Mouse (Mus musculus): ENCODE measurements around the gene Ormdl2. TPM values are rescaled to one million over a fixed set of nuclear protein-coding genes. Genes with fewer than 3 reads are reported as not detected.

Ormdl2 gene
- 89.0 TPM for polyA plus RNA-seq (2014; fragmentation: Illumina TruSeq; extraction: RNeasy Lipid Tissue Mini Kit (QIAGEN cat#74804); ENCODE audit: low read depth, low replicate concordance)

GRCm38 (mm10) chr10:128821358-128822056, at the start of gene Ormdl2:
Gene Ormdl2, minus strand, starts transcription at chr10:128821645.

GRCm38 (mm10) chr10:128817033-128817432, 4.4 kb downstream of the Ormdl2 start, which contains the start of gene Sarnp:
Gene Sarnp, plus strand, starts transcription at chr10:128817333.

GRCm38 (mm10) chr10:128804271-128805091, 17.0 kb downstream of the Ormdl2 start, which contains the start of gene Tmem198b:
Gene Tmem198b, minus strand, starts transcription at chr10:128804370.

GRCm38 (mm10) chr10:128803771-128804270, 17.6 kb downstream of the Ormdl2 start, which contains the start of gene Dnajc14:
Gene Dnajc14, plus strand, starts transcription at chr10:128804062.

GRCm38 (mm10) chr10:128790398-128791124, 30.9 kb downstream of the Ormdl2 start, which contains the start of gene Mmp19:
Gene Mmp19, plus strand, starts transcription at chr10:128790910.

Other genes with a start within 250 kb of the Ormdl2 start
- 0.55 TPM for gene Erbb3, start 232.0 kb downstream of the Ormdl2 start, polyA plus RNA-seq (2014; fragmentation: Illumina TruSeq; extraction: RNeasy Lipid Tissue Mini Kit (QIAGEN cat#74804); ENCODE audit: low read depth, low replicate concordance)
- 5.4 TPM for gene Rps26, start 194.9 kb downstream of the Ormdl2 start, polyA plus RNA-seq (2014; fragmentation: Illumina TruSeq; extraction: RNeasy Lipid Tissue Mini Kit (QIAGEN cat#74804); ENCODE audit: low read depth, low replicate concordance)
- 0.34 TPM for gene Ikzf4, start 175.7 kb downstream of the Ormdl2 start, polyA plus RNA-seq (2014; fragmentation: Illumina TruSeq; extraction: RNeasy Lipid Tissue Mini Kit (QIAGEN cat#74804); ENCODE audit: low read depth, low replicate concordance)
- gene Suox, start 147.6 kb downstream of the Ormdl2 start, polyA plus RNA-seq (2014; fragmentation: Illumina TruSeq; extraction: RNeasy Lipid Tissue Mini Kit (QIAGEN cat#74804); ENCODE audit: low read depth, low replicate concordance) = 3.7 TPM
- 36.2 TPM for gene Rab5b, start 125.4 kb downstream of the Ormdl2 start, polyA plus RNA-seq (2014; fragmentation: Illumina TruSeq; extraction: RNeasy Lipid Tissue Mini Kit (QIAGEN cat#74804); ENCODE audit: low read depth, low replicate concordance)
- gene Pmel, start 117.5 kb downstream of the Ormdl2 start, polyA plus RNA-seq (2014; fragmentation: Illumina TruSeq; extraction: RNeasy Lipid Tissue Mini Kit (QIAGEN cat#74804); ENCODE audit: low read depth, low replicate concordance) = 1.1 TPM
- gene Cdk2, start 116.6 kb downstream of the Ormdl2 start, polyA plus RNA-seq (2014; fragmentation: Illumina TruSeq; extraction: RNeasy Lipid Tissue Mini Kit (QIAGEN cat#74804); ENCODE audit: low read depth, low replicate concordance) = 48.1 TPM
- gene Dgka, start 76.8 kb downstream of the Ormdl2 start, polyA plus RNA-seq (2014; fragmentation: Illumina TruSeq; extraction: RNeasy Lipid Tissue Mini Kit (QIAGEN cat#74804); ENCODE audit: low read depth, low replicate concordance) = 70.4 TPM
- 2.4 TPM for gene Pym1, start 73.8 kb downstream of the Ormdl2 start, polyA plus RNA-seq (2014; fragmentation: Illumina TruSeq; extraction: RNeasy Lipid Tissue Mini Kit (QIAGEN cat#74804); ENCODE audit: low read depth, low replicate concordance)
- gene Mmp19, start 30.7 kb downstream of the Ormdl2 start, polyA plus RNA-seq (2014; fragmentation: Illumina TruSeq; extraction: RNeasy Lipid Tissue Mini Kit (QIAGEN cat#74804); ENCODE audit: low read depth, low replicate concordance) = 1.0 TPM
- gene Dnajc14, start 17.6 kb downstream of the Ormdl2 start, polyA plus RNA-seq (2014; fragmentation: Illumina TruSeq; extraction: RNeasy Lipid Tissue Mini Kit (QIAGEN cat#74804); ENCODE audit: low read depth, low replicate concordance) = 12.3 TPM
- 2.5 TPM for gene Tmem198b, start 17.3 kb downstream of the Ormdl2 start, polyA plus RNA-seq (2014; fragmentation: Illumina TruSeq; extraction: RNeasy Lipid Tissue Mini Kit (QIAGEN cat#74804); ENCODE audit: low read depth, low replicate concordance)
- gene Sarnp, start 4.3 kb downstream of the Ormdl2 start, polyA plus RNA-seq (2014; fragmentation: Illumina TruSeq; extraction: RNeasy Lipid Tissue Mini Kit (QIAGEN cat#74804); ENCODE audit: low read depth, low replicate concordance) = 220 TPM
- gene Gdf11, start 70.1 kb upstream of the Ormdl2 start, polyA plus RNA-seq (2014; fragmentation: Illumina TruSeq; extraction: RNeasy Lipid Tissue Mini Kit (QIAGEN cat#74804); ENCODE audit: low read depth, low replicate concordance) = 1.2 TPM
- 53.4 TPM for gene Cd63, start 79.3 kb upstream of the Ormdl2 start, polyA plus RNA-seq (2014; fragmentation: Illumina TruSeq; extraction: RNeasy Lipid Tissue Mini Kit (QIAGEN cat#74804); ENCODE audit: low read depth, low replicate concordance)
- 3.0 TPM for gene Rdh5, start 101.2 kb upstream of the Ormdl2 start, polyA plus RNA-seq (2014; fragmentation: Illumina TruSeq; extraction: RNeasy Lipid Tissue Mini Kit (QIAGEN cat#74804); ENCODE audit: low read depth, low replicate concordance)
- 5.1 TPM for gene Bloc1s1, start 102.4 kb upstream of the Ormdl2 start, polyA plus RNA-seq (2014; fragmentation: Illumina TruSeq; extraction: RNeasy Lipid Tissue Mini Kit (QIAGEN cat#74804); ENCODE audit: low read depth, low replicate concordance)
- gene Itga7, start 112.2 kb upstream of the Ormdl2 start, polyA plus RNA-seq (2014; fragmentation: Illumina TruSeq; extraction: RNeasy Lipid Tissue Mini Kit (QIAGEN cat#74804); ENCODE audit: low read depth, low replicate concordance) = 1.0 TPM
- 0.22 TPM for gene Mettl7b, start 139.3 kb upstream of the Ormdl2 start, polyA plus RNA-seq (2014; fragmentation: Illumina TruSeq; extraction: RNeasy Lipid Tissue Mini Kit (QIAGEN cat#74804); ENCODE audit: low read depth, low replicate concordance)
- gene Olfr9, start 167.8 kb upstream of the Ormdl2 start, polyA plus RNA-seq (2014; fragmentation: Illumina TruSeq; extraction: RNeasy Lipid Tissue Mini Kit (QIAGEN cat#74804); ENCODE audit: low read depth, low replicate concordance) = not detected
- gene Olfr763, start 189.1 kb upstream of the Ormdl2 start, polyA plus RNA-seq (2014; fragmentation: Illumina TruSeq; extraction: RNeasy Lipid Tissue Mini Kit (QIAGEN cat#74804); ENCODE audit: low read depth, low replicate concordance) = not detected
- not detected for gene Olfr764-ps1, start 218.3 kb upstream of the Ormdl2 start, polyA plus RNA-seq (2014; fragmentation: Illumina TruSeq; extraction: RNeasy Lipid Tissue Mini Kit (QIAGEN cat#74804); ENCODE audit: low read depth, low replicate concordance)
- not detected for gene Olfr765, start 228.4 kb upstream of the Ormdl2 start, polyA plus RNA-seq (2014; fragmentation: Illumina TruSeq; extraction: RNeasy Lipid Tissue Mini Kit (QIAGEN cat#74804); ENCODE audit: low read depth, low replicate concordance)
- gene Olfr766-ps1, start 247.3 kb upstream of the Ormdl2 start, polyA plus RNA-seq (2014; fragmentation: Illumina TruSeq; extraction: RNeasy Lipid Tissue Mini Kit (QIAGEN cat#74804); ENCODE audit: low read depth, low replicate concordance) = not detected